Mouse (Mus musculus) erythroblast, embryonic 14.5 days (primary cell): ENCODE results near the gene Asic1. TPM values are rescaled to one million over a fixed set of nuclear protein-coding genes. Genes with fewer than 3 reads are reported as not detected.

Experiments used
- H3K27me3 ChIP-seq: 2 replicates; pipeline ENCODE4 v1.6.1; 2012; ENCODE audit warnings: inconsistent platforms; ENCODE audit not compliant: control insufficient read depth
- H3K36me3 ChIP-seq: 2 replicates; pipeline ENCODE4 v1.6.1; 2012; ENCODE audit warnings: mild to moderate bottlenecking, inconsistent platforms; ENCODE audit not compliant: control insufficient read depth
- H3K4me1 ChIP-seq: 2 replicates; pipeline ENCODE4 v1.6.1; 2012; ENCODE audit warnings: inconsistent platforms; ENCODE audit not compliant: control insufficient read depth
- H3K4me3 ChIP-seq: replicated peaks from 2 replicates; pipeline ENCODE3; 2012; ENCODE audit warnings: moderate library complexity, mild to moderate bottlenecking, inconsistent platforms
- H3K9me3 ChIP-seq: 2 replicates; pipeline ENCODE4 v1.6.1; 2012; ENCODE audit warnings: low read length, inconsistent platforms, mixed read lengths; ENCODE audit not compliant: control insufficient read depth
- GATA1 ChIP-seq: IDR thresholded peaks from 2 replicates; pipeline ENCODE4 v1.6.1; 2012; ENCODE audit warnings: low read length, inconsistent platforms, mixed read lengths
- TAL1 ChIP-seq: IDR thresholded peaks from 3 replicates; pipeline ENCODE4 v1.6.1; 2012; ENCODE audit warnings: low read length, inconsistent platforms, mixed read lengths
- polyA plus RNA-seq: library from polyadenylated mRNA; stranded (reverse); fragments of >175 nt; gene quantifications from 2 replicates; pipeline ENCODE4 v1.2.3, GENCODE M21; 2012

Asic1 gene
- polyA plus RNA-seq, 1 experiment, result not detected

DNA sequence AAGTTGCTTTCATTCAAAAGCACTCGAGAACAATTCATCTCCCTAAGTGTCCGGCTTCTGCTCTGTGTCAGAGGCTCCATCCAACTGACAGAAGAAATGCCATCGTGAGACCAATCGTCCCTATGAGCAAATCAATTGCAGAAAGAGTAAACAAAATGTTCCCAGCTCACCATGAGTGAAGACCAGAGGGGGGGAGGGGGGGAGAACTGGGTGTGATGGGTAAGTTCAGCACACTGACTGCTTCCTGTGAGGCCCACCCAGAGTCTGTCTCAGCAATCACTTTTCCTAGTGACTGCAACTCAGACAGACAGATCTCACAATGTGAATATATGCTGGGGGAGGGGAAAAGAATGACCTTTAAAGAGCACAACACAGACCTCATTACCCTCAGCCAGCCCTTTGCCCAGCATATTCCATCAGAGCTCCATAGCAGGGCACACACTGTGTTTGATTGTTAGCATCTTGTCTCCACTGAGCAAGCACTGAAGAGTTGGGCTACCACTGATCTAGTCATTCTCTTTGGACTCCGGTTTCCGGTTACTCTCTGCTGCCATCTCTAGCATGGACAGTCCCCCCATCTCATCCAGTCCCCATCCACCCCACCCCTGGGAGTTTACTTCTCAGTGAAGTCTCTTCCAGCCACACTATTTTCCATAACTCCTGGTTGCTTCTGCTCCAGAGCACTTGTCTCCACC lies 21.0 kb upstream of the Asic1 start:
- peaks cover 75% of the 10 kb centered on the region for H3K4me1 ChIP-seq

DNA sequence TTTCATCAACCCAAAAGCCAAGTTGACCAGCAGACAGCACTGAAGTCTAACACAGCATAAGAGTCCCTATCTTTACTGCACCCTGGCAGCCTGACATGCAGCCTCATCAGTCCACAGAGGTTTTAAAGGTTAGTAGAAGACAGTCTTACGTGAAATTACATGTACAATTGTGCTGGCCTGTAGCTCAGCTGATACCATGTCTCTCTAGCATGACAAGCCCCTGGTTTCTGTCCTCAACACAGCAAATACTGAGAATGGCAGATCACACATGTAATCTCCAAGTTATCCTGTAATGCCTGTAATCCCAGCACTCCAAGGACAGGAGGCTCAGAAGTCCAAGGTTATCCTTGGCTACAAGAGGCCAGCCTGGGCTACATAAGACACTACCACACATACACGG lies 19.9 kb upstream of the Asic1 start:
- no peak for TF ChIP-seq TAL1
- TF ChIP-seq GATA1, result no peak
- Histone ChIP-seq H3K36me3 (peaks cover 47% of the 10 kb centered on the region), H3K4me3 (peak overlapping the region; percentile 90), H3K4me1 (peaks cover 68% of the 10 kb centered on the region), H3K9me3 (peaks cover 7% of the 10 kb centered on the region), H3K27me3 (peaks cover 33% of the 10 kb centered on the region)

More for the DNA sequence above, 21.0 kb upstream of the Asic1 start:
- peak overlapping the region; percentile 90 for H3K4me3 ChIP-seq
- no peak for TF ChIP-seq GATA1
- TF ChIP-seq TAL1, result no peak
- peaks cover 3% of the 10 kb centered on the region for H3K9me3 ChIP-seq
- peaks cover 22% of the 10 kb centered on the region for H3K27me3 ChIP-seq
- peaks cover 54% of the 10 kb centered on the region for H3K36me3 ChIP-seq

DNA sequence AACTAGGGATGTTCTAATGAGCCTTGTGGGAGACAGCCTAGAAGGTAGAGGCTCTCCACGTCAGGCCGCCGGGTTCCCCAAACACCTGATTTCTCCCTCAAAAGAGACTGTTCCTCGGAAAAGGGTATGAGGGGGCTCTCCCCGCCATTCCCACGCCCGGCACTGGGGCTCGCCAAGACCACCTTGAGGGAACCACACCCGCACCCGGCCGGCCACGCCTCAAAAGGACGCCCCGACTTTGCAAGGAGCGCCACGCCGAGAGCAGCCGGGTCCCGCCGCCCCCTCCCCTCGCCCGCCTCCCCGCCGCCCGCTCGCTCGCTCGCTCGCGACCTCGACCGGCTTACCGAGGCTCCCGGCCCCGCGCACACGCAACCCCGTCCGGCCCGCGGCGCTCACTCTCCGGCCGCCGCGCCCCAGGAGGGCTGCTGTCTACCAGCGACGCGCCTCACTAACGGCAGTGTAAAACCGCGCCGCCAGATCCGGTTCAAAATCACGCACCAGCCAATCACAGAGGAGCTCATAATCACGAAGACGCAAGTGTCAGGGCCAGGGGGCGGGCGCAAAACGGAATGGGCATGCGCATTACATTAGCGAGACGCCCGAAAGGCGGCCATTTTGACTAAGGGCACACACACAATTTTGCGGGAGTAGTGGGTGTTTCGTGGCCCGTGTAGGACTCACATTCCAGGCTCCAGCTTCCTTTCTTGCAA lies 18.9 kb upstream of the Asic1 start, which contains the start of gene Racgap1:
TSS of gene Racgap1 (minus strand) at position 494 of the 710 bp plus-strand sequence.
- Histone ChIP-seq H3K27me3 (peaks cover 43% of the 10 kb centered on the region), H3K4me3 (peak within 1 kb of the TSS; percentile 90), H3K4me1 (peaks cover 58% of the 10 kb centered on the region), H3K9me3 (peaks cover 7% of the 10 kb centered on the region), H3K36me3 (peaks cover 37% of the 10 kb centered on the region)
- TF ChIP-seq TAL1 (no peak), GATA1 (no peak)

DNA sequence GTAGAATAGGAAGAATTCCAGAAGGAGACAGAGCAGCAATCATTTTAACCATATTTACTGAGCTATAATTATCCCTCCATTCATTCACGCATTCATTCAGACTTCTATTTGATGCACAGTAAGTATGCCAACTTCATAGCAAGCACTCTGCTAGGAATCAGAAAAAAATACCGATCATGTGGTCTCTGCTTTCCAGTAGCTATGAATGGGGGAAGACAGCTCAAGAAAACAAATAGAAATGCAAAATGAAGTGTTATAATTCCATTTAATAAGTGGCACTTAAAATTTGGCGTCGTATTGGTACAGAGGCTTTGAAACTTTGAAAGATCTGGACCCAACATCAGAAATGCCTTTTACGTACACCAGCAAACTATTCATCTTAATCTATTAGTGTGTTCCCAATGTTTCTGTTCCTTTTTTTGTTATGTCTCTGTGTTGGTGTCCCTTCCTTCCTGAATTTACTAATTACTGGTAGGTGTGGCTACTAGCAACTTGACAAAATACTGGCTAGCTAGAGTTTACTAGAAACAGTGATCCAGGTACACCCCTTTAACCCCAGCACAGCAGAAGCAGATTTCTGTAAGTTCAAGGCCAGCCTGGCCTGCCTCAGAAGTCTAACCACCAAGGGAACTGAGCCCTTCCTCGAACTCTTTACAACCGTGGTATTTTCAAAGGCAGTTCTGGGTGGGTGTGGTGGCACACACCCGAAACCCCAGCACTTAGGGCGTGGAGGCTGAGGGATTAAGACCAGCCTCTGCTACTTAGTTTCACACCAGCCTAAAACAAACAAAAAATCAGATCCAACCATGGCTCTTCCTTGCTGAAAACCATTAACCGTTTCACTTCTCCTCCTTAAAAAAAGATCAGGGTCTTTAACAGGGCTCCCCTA lies 17.9 kb upstream of the Asic1 start:
- Histone ChIP-seq H3K9me3 (peaks cover 7% of the 10 kb centered on the region), H3K36me3 (peaks cover 28% of the 10 kb centered on the region), H3K4me3 (peak overlapping the region; percentile 90), H3K27me3 (peaks cover 52% of the 10 kb centered on the region), H3K4me1 (peaks cover 50% of the 10 kb centered on the region)
- TF ChIP-seq GATA1, result no peak

DNA sequence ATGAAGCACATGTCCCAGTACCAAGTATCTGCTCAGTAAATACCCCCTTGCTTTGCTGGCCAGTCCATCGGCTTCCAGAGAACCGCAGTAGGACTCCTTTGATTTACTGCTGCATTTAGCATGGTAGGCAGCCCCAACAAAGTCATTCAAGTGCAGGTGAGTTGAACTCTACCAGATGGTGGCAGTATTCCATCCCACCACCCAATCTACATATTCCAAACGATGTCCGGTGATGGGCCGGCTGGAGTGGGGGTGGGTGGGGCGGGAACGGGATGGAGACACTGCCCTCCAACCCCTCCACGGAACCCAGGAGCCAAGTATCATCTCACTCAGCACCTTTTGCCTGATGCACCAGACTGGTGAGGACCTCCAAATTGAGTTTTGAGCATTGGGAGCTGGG lies 16.9 kb upstream of the Asic1 start:
- Histone ChIP-seq H3K4me1 (peaks cover 42% of the 10 kb centered on the region), H3K9me3 (peaks cover 7% of the 10 kb centered on the region), H3K4me3 (no peak overlapping the region), H3K36me3 (peaks cover 20% of the 10 kb centered on the region), H3K27me3 (peaks cover 61% of the 10 kb centered on the region)
- TF ChIP-seq GATA1, result no peak
- TF ChIP-seq TAL1, result no peak

DNA sequence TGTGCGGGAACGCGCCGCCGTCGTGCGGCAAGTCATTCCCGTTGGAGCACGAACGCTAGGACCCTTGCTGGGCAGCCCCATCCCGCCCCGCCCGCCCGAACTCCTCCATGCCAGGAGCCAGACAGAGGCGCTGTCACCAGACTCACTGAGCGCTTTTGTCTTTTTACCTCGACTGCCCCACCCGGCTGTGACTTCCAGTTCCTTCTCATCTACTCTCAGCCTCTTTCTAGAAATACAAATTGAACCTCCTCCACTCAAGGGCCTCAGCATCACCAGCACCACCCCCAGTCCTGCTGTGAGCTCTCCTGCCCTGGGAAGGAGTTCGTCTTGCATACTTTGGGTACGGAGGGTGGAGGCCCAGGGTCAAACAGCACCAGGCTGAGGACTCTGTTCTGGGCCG lies 16.3 kb upstream of the Asic1 start:
- peaks cover 67% of the 10 kb centered on the region for H3K27me3 ChIP-seq
- peaks cover 38% of the 10 kb centered on the region for H3K4me1 ChIP-seq
- no peak overlapping the region for H3K4me3 ChIP-seq
- H3K9me3 ChIP-seq, result peaks cover 7% of the 10 kb centered on the region
- H3K36me3 ChIP-seq, result peaks cover 15% of the 10 kb centered on the region
- TF ChIP-seq GATA1, result no peak
- TF ChIP-seq TAL1, result no peak

DNA sequence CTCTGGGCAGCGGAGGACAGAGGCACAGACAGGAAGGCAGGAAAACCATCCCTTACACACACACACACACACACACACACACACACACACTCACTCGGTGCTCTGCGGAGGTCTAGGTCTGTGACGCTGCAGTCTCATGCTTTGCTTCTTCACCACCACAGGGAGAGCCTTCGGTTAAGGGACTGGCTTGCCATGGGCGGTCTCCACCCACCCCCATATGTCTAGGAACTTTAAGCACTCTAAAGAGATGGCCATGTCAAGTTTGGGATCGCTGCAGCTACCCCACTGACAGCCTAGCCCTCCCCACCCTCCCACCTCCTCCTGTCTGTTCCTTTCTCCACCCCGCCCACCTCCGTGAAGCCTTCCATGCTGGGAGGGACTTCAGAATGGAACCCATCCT lies 14.2 kb upstream of the Asic1 start:
- Histone ChIP-seq H3K4me1 (peaks cover 20% of the 10 kb centered on the region), H3K36me3 (no peaks in the 10 kb centered on the region), H3K9me3 (peaks cover 7% of the 10 kb centered on the region), H3K27me3 (peaks cover 81% of the 10 kb centered on the region), H3K4me3 (no peak overlapping the region)
- no peak for TF ChIP-seq GATA1
- TF ChIP-seq TAL1, result no peak

DNA sequence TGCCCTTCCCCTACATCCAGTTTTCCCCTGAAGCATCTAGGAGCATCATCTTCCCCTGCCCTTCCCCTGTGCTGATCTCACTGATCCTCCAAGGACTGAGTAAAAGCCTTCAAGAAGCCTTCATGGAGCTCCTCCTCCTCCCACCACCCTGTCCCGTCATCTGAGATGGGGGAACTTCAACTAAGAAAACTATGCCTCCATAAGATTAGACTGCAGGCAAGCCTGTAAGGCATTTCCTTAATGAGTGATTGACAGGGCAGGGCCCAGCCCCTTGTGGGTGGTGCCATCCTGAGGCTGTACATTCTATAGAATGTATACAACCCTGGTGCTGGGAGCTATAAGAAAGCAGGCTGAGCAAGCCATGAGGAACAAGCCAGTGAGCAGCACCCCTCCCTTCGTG lies 11.7 kb upstream of the Asic1 start:
- Histone ChIP-seq H3K4me3 (no peak overlapping the region), H3K4me1 (peaks cover 11% of the 10 kb centered on the region), H3K27me3 (peaks cover 92% of the 10 kb centered on the region), H3K9me3 (peaks cover 7% of the 10 kb centered on the region), H3K36me3 (no peaks in the 10 kb centered on the region)
- TF ChIP-seq TAL1 (no peak), GATA1 (no peak)
